Mouse (Mus musculus) small intestine, adult 2 months (tissue): ENCODE results near the gene Plcb4.

Source experiments
- CTCF ChIP-seq: fragments of 200-500 bp; IDR thresholded peaks from 2 replicates; pipeline ENCODE4 v1.5.1; 2012; ENCODE audit warnings: low read depth, mild to moderate bottlenecking, control low read depth, inconsistent platforms, low read length, moderate library complexity, mixed read lengths; ENCODE audit not compliant: insufficient replicate concordance, insufficient read length; ENCODE audit errors: extremely low read depth
- POLR2A ChIP-seq: fragments of 200-500 bp; IDR thresholded peaks from 2 replicates; pipeline ENCODE4 v1.6.1; 2012; ENCODE audit warnings: low read depth, mild to moderate bottlenecking, control low read depth, inconsistent platforms, low read length, moderate library complexity

DNA sequence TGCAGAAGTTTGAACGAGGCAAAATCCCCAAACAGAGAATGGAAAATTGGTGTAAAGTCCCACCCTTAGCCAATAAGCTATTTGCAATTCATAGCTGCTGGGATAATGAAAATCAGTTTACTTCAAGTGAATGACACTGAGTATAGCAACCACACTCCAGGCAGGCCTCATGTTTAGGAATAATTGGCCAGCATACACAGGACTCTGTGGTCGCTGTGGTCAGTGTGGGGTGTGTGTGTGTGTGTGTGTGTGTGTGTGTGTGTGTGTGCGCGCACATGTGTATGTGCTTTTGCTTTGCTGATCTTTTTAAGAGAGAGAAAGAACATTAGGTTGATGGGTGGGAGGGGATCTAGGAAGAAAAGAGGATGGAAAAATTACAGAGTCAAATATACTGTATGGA is 134.1 kb downstream of the Plcb4 start:
- TF ChIP-seq POLR2A (no peak), CTCF (no peak)
